Mouse (Mus musculus): ENCODE results near the gene Babam2. TPM values are rescaled to one million over a fixed set of nuclear protein-coding genes. Genes with fewer than 3 reads are reported as not detected.

Gene Babam2
- total RNA-seq, 2 experiments from 2014 or later: 63.9 to 123 TPM

Other genes starting within 250 kb of the Babam2 start
- 17.9 and 18.0 TPM in 2 replicates for gene Zfp512, start 245.3 kb upstream of the Babam2 start, total RNA-seq (2014; fragmentation: Nextera tagmentation)
- gene Zfp512, start 245.3 kb upstream of the Babam2 start, total RNA-seq (2017): 21.5 and 29.5 TPM in 2 replicates
- not detected in 2 replicates for gene 4930548H24Rik, start 211.9 kb upstream of the Babam2 start, total RNA-seq (2014; fragmentation: Nextera tagmentation)
- not detected in 2 replicates for gene 4930548H24Rik, start 211.9 kb upstream of the Babam2 start, total RNA-seq (2017)
- gene Gpn1, start 202.9 kb upstream of the Babam2 start, total RNA-seq (2014; fragmentation: Nextera tagmentation): 22.0 and 31.5 TPM in 2 replicates
- gene Gpn1, start 202.9 kb upstream of the Babam2 start, total RNA-seq (2017): 35.3 and 46.6 TPM in 2 replicates
- gene Slc4a1ap, start 170.7 kb upstream of the Babam2 start, total RNA-seq (2014; fragmentation: Nextera tagmentation): 32.1 and 37.3 TPM in 2 replicates
- 45.1 and 53.4 TPM in 2 replicates for gene Slc4a1ap, start 170.7 kb upstream of the Babam2 start, total RNA-seq (2017)
- 13.8 and 19.2 TPM in 2 replicates for gene Supt7l, start 169.9 kb upstream of the Babam2 start, total RNA-seq (2014; fragmentation: Nextera tagmentation)
- gene Supt7l, start 169.9 kb upstream of the Babam2 start, total RNA-seq (2017): 18.0 and 20.3 TPM in 2 replicates
- 543 and 559 TPM in 2 replicates for gene Mrpl33, start 100.7 kb upstream of the Babam2 start, total RNA-seq (2014; fragmentation: Nextera tagmentation)
- gene Mrpl33, start 100.7 kb upstream of the Babam2 start, total RNA-seq (2017): 224 and 356 TPM in 2 replicates
- gene Rbks, start 57 bp upstream of the Babam2 start, total RNA-seq (2014; fragmentation: Nextera tagmentation): 22.9 and 33.9 TPM in 2 replicates
- gene Rbks, start 57 bp upstream of the Babam2 start, total RNA-seq (2017): 22.4 and 28.9 TPM in 2 replicates

All from granulocyte monocyte progenitor cell, adult 5-6 weeks (primary cell).